9 mouse cellular contexts compared by ENCODE assay signal in genomic region chr8:11277602-11278051, GRCm38 (mm10). TPM values are rescaled to one million over a fixed set of nuclear protein-coding genes. Genes with fewer than 3 reads are reported as not detected.
DNase-seq lines count a peak whose midpoint lies in the region; ATAC-seq lines count a peak whose summit lies in the region.
"Had no signal": no experiment of that assay in that cellular context is flagged by ENCODE, and none has a peak within 500 bp of the region (broad histone marks: within the 10 kb centered on the region; RNA-seq: fewer than 3 reads in every experiment).

No protein-coding gene starts in this region.

- H3K36me3 ChIP-seq in hindbrain, embryonic 15.5 days: no peaks in the 10 kb centered on the region
- no peaks in the 10 kb centered on the region for H3K36me3 ChIP-seq in hindbrain, embryonic 11.5 days (ENCODE audit: control insufficient read depth, insufficient read depth, low read length)
- H3K36me3 ChIP-seq in heart, embryonic 12.5 days: 0 out of 2 replicates have a peak, but pooled peaks cover 8% of the 10 kb centered on the region
- H3K36me3 ChIP-seq in liver, embryonic 16.5 days (ENCODE audit: control insufficient read depth, insufficient read depth): no peaks in the 10 kb centered on the region
- H3K36me3 ChIP-seq in forebrain, embryonic 12.5 days (replicated peaks): no peaks in the 10 kb centered on the region

- peak overlapping the region; percentile 65 for H3K27ac ChIP-seq in hindbrain, embryonic 15.5 days (replicated peaks)
- no peak overlapping the region for H3K27ac ChIP-seq in hindbrain, embryonic 11.5 days (ENCODE audit: low read depth, low read length)
- peak overlapping the region; percentile 56 for H3K27ac ChIP-seq in heart, embryonic 12.5 days (ENCODE audit: poor library complexity, severe bottlenecking)
- peak overlapping the region; percentile 39; the same call in 1 of the 2 replicates for H3K27ac ChIP-seq in liver, embryonic 16.5 days (ENCODE audit: low read length)
- H3K27ac ChIP-seq in forebrain, embryonic 12.5 days: no peak overlapping the region

- no peak overlapping the region for H3K4me2 ChIP-seq in hindbrain, embryonic 15.5 days
- no peak overlapping the region for H3K4me2 ChIP-seq in hindbrain, embryonic 11.5 days (replicated peaks; ENCODE audit: low read depth, low read length)
- no peak overlapping the region for H3K4me2 ChIP-seq in heart, embryonic 12.5 days
- no peak overlapping the region for H3K4me2 ChIP-seq in liver, embryonic 16.5 days (ENCODE audit: low read depth, low read length)
- no peak overlapping the region for H3K4me2 ChIP-seq in forebrain, embryonic 12.5 days

- H3K27me3 ChIP-seq in hindbrain, embryonic 15.5 days: no peaks in the 10 kb centered on the region
- H3K27me3 ChIP-seq in hindbrain, embryonic 11.5 days (ENCODE audit: control insufficient read depth, insufficient read depth, low read length): no peaks in the 10 kb centered on the region
- H3K27me3 ChIP-seq in heart, embryonic 12.5 days (replicated peaks): no peaks in the 10 kb centered on the region
- no peaks in the 10 kb centered on the region for H3K27me3 ChIP-seq in liver, embryonic 16.5 days (ENCODE audit: control insufficient read depth, insufficient read depth, low read depth, low read length)
- no peaks in the 10 kb centered on the region for H3K27me3 ChIP-seq in forebrain, embryonic 12.5 days

- no peak for DNase-seq in hindbrain, embryonic 11.5 days (ENCODE audit: low spot score)
- peak; percentile 85 for DNase-seq in adipocyte (ENCODE audit: low spot score)
- DNase-seq in right cerebral cortex, adult 18-20 months: no peak
- DNase-seq in right cerebral cortex, postnatal 4 days: no peak
- DNase-seq: right cerebral cortex, postnatal 25 days had no signal

- no peaks in the 10 kb centered on the region for H3K9me3 ChIP-seq in hindbrain, embryonic 15.5 days
- no peaks in the 10 kb centered on the region for H3K9me3 ChIP-seq in hindbrain, embryonic 11.5 days (ENCODE audit: control insufficient read depth, low read length)
- H3K9me3 ChIP-seq in heart, embryonic 12.5 days (replicated peaks): no peaks in the 10 kb centered on the region
- H3K9me3 ChIP-seq in liver, embryonic 16.5 days (replicated peaks; ENCODE audit: control insufficient read depth, low read length): no peaks in the 10 kb centered on the region
- H3K9me3 ChIP-seq in forebrain, embryonic 12.5 days: no peaks in the 10 kb centered on the region

- H3K9ac ChIP-seq in hindbrain, embryonic 15.5 days: no peak overlapping the region
- H3K9ac ChIP-seq in hindbrain, embryonic 11.5 days (ENCODE audit: low read depth, low read length): no peak overlapping the region
- H3K9ac ChIP-seq in heart, embryonic 12.5 days: no peak overlapping the region
- H3K9ac ChIP-seq in liver, embryonic 16.5 days (ENCODE audit: low read depth, low read length): no peak overlapping the region
- no peak overlapping the region for H3K9ac ChIP-seq in forebrain, embryonic 12.5 days

- H3K4me1 ChIP-seq in hindbrain, embryonic 15.5 days (replicated peaks): peaks cover 28% of the 10 kb centered on the region
- no peaks in the 10 kb centered on the region for H3K4me1 ChIP-seq in hindbrain, embryonic 11.5 days (replicated peaks; ENCODE audit: control insufficient read depth, insufficient read depth, low read length)
- peaks cover 80% of the 10 kb centered on the region for H3K4me1 ChIP-seq in heart, embryonic 12.5 days (replicated peaks)
- peaks cover 7% of the 10 kb centered on the region for H3K4me1 ChIP-seq in liver, embryonic 16.5 days (ENCODE audit: control insufficient read depth, low read depth, low read length)
- H3K4me1 ChIP-seq in forebrain, embryonic 12.5 days: peaks cover 30% of the 10 kb centered on the region

- ATAC-seq in hindbrain, embryonic 15.5 days (ENCODE audit: low FRiP score, low read depth): no peak
- no peak for ATAC-seq in hindbrain, embryonic 11.5 days (ENCODE audit: low FRiP score)
- no peak for ATAC-seq in heart, embryonic 12.5 days (ENCODE audit: insufficient number of reproducible peaks, low FRiP score)
- ATAC-seq in liver, embryonic 16.5 days (ENCODE audit: low read depth): no peak
- ATAC-seq in forebrain, embryonic 12.5 days (ENCODE audit: low FRiP score): no peak

- 71% methylated on average over 3 of the region's 3 CpGs for WGBS in hindbrain, embryonic 15.5 days
- 89% methylated on average over 3 of the region's 3 CpGs for WGBS in hindbrain, embryonic 11.5 days
- WGBS in heart, embryonic 12.5 days: 81% methylated on average over 3 of the region's 3 CpGs
- 38% methylated on average over 3 of the region's 3 CpGs for WGBS in liver, embryonic 16.5 days (ENCODE audit: insufficient replicate concordance)
- 70% methylated on average over 3 of the region's 3 CpGs for WGBS in forebrain, embryonic 12.5 days

- H3K4me3 ChIP-seq in hindbrain, embryonic 15.5 days: no peak overlapping the region
- no peak overlapping the region for H3K4me3 ChIP-seq in hindbrain, embryonic 11.5 days (ENCODE audit: low read depth, low read length)
- no peak overlapping the region for H3K4me3 ChIP-seq in heart, embryonic 12.5 days
- no peak overlapping the region for H3K4me3 ChIP-seq in liver, embryonic 16.5 days (ENCODE audit: low read depth, low read length)
- no peak overlapping the region for H3K4me3 ChIP-seq in forebrain, embryonic 12.5 days (replicated peaks)

RNA-seq across cellular contexts. Expression of gene Col4a2, which starts 35.0 kb away (rescaled TPM):
- polyA plus RNA-seq in hindbrain, embryonic 15.5 days (2015; fragmentation: Nextera tagmentation; extraction: Ambion mirVana): 43.0 and 43.6 TPM in 2 replicates
- polyA plus RNA-seq in hindbrain, embryonic 11.5 days (2014; fragmentation: Nextera tagmentation; extraction: Ambion mirVana): 26.2 and 29.9 TPM in 2 replicates
- polyA plus RNA-seq in heart, embryonic 12.5 days (2016; fragmentation: Nextera tagmentation; extraction: Ambion mirVana): 117 and 129 TPM in 2 replicates
- 7.2 and 9.2 TPM in 2 replicates for polyA plus RNA-seq in liver, embryonic 16.5 days (2015; fragmentation: Nextera tagmentation; extraction: Ambion mirVana)
- 50.0 and 51.3 TPM in 2 replicates for polyA plus RNA-seq in forebrain, embryonic 12.5 days (2016; fragmentation: Nextera tagmentation; extraction: Ambion mirVana)

RNA-seq across cellular contexts. Expression of gene Col4a1, which starts 35.0 kb away (rescaled TPM):
- polyA plus RNA-seq in hindbrain, embryonic 15.5 days (2015; fragmentation: Nextera tagmentation; extraction: Ambion mirVana): 91.8 and 92.1 TPM in 2 replicates
- 91.8 and 94.2 TPM in 2 replicates for polyA plus RNA-seq in hindbrain, embryonic 11.5 days (2014; fragmentation: Nextera tagmentation; extraction: Ambion mirVana)
- polyA plus RNA-seq in heart, embryonic 12.5 days (2016; fragmentation: Nextera tagmentation; extraction: Ambion mirVana): 240 and 249 TPM in 2 replicates
- 21.1 and 25.7 TPM in 2 replicates for polyA plus RNA-seq in liver, embryonic 16.5 days (2015; fragmentation: Nextera tagmentation; extraction: Ambion mirVana)
- polyA plus RNA-seq in forebrain, embryonic 12.5 days (2016; fragmentation: Nextera tagmentation; extraction: Ambion mirVana): 100 and 102 TPM in 2 replicates

Comparison
In these comparisons a context has a peak if more than half of its experiments do, and no peak if none do; other contexts are left out.
1. H3K27ac ChIP-seq: peak in hindbrain, embryonic 15.5 days (single experiment), heart, embryonic 12.5 days (single experiment) and liver, embryonic 16.5 days (single experiment); none in hindbrain, embryonic 11.5 days (single experiment) and forebrain, embryonic 12.5 days (single experiment).